Mouse (Mus musculus) liver, embryonic 14 days (tissue): ENCODE measurements around the gene Gm6169. TPM values are rescaled to one million over a fixed set of nuclear protein-coding genes. Genes with fewer than 3 reads are reported as not detected.

ENCODE experiments used
- polyA plus RNA-seq: library from polyadenylated mRNA; depleted of rRNA; stranded (reverse); fragments of >200 nt; gene quantifications from 2 replicates; pipeline ENCODE4 v1.2.3, GENCODE M21; 2012; rRNA removed

The Gm6169 gene
- 0.25 and 0.52 TPM in 2 replicates for polyA plus RNA-seq

DNA sequence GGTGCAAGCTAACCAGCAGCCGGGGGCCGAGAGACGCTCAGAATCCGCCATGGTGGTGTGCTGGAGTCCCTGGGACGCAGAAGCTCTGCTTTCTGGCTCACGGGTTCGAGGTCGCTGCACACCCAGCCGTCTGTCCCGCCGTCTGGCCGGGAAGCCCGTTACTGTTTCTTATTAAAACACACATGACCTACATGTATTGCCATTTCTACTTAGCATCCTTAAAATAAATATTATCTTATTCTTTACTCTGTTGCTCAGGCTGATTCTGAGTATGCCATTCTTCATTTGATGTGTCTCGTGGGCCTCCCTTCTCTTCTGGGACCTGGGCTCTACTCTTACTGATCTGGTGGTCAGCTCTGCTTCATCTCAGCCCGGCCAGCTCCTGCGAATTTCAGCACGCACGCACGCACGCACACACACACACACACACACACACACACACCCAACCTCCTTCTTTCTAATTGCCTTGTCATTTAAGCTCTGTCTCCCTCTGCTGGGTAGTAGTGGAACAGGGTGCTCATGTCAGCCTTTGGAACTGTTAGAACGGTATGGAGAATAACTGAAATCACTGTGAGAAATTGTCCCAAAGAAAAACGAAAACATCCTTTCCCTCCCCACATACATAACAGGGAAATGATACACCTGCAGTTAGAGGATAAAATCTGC is at the start of gene Gm6169:
TSS of gene Gm6169 (minus strand) at position 51 of the 666 bp plus-strand sequence.

DNA sequence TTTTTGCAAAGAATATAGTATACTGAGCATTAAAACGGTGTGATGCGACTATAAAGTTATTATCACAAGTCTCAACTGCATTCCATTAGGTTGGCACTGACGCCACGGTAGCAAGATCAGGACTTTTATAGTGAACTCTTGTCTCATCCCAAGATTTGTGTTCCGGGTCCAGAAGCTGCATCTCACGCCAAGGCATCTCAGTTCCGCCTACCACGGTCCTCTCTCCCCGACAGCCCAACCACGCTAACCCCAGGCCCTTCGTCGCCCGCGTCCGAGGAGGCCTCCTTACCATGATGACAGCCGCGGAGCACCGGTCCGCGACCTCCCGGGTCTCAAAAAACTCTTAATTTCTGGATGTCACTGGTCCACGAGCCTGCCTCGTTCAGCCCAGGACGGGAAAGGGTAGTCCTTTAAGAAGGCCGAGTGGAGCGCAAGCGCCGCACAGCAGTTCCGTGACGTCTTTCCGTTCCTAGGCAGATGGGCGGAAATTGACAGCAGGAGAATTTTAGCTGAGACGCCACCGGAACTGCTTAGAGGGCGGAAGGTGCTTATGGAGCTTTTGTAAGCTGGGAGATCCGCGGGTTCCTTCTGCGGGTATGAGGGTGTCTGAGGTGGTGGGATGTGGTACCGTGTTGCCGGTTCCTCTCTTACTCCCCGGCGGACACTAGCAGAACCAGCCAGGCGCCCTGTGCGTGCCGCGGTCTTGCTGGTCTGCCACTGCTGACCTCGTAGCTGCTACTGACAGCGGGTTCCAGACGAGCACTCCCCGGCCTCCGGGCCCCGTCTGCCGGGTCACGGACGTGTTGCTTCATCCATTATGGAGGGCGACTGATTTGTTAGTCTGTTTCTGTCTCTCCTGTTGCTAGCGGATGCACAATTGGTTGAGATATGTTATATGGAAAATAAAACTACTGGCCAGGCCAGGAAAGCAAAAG is 38.7 kb upstream of the Gm6169 start, which contains the start of the genes Gfm2 and Nsa2:
TSS of gene Gfm2 (plus strand) at position 472 of the 935 bp plus-strand sequence.
TSS of gene Nsa2 (minus strand) at position 472 of the 935 bp plus-strand sequence.

DNA sequence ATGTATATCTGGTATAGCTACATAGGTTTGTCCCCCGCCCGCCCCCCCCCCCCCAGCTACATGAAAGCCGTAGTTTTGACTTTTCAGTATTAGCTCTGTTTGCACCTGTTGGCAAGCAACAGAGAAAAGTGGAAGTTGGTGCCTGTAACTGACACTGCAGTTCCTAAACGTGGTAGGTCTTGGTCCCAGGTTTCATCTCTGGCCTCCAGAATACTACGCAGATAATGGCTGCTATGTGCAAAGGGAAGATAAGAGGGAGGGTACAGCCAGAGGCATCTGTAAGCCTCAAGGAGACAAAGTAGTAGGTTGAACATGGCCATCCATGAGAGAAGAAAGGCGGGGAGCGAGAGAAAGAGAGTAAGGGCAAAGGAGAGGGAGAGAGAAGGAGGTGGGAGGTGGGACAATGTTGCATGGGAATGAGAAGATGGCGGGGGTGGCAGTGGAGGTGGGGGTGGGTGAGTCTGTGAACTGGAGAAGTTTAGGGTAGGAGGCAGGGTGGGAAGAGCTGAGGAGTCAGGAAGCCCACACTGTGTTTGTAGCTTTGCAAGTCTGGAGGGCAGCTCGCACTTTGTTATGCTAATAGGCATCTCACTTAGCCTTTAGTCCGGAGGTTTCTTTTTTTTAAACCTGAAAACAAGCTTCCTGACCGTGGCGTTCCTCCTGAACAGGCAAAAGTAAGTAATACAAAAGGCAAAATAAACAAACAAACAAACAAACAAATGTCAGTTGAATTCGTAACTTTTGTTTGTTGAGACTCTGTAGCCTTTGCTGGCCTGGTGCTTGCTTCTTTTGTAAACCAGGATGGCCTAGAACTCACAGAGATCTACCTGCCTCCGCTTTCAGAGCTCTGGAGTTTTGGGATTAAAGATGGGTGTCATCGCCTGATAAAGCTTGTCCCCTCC is 32.1 kb downstream of the Gm6169 start, which contains the start of gene Fam169a:
TSS of gene Fam169a (plus strand) at position 638 of the 902 bp plus-strand sequence.

Other genes with a start within 250 kb of the Gm6169 start
- gene Gcnt4, start 174.5 kb downstream of the Gm6169 start, polyA plus RNA-seq = 0.76 and 0.99 TPM in 2 replicates
- not detected in 2 replicates for gene 1700029F12Rik, start 64.9 kb downstream of the Gm6169 start, polyA plus RNA-seq
- gene Fam169a, start 32.0 kb downstream of the Gm6169 start, polyA plus RNA-seq = 1.2 and 1.3 TPM in 2 replicates
- gene Gfm2, start 38.7 kb upstream of the Gm6169 start, polyA plus RNA-seq = 12.3 and 14.3 TPM in 2 replicates
- 42.5 and 48.9 TPM in 2 replicates for gene Nsa2, start 38.7 kb upstream of the Gm6169 start, polyA plus RNA-seq
- gene Hexb, start 99.1 kb upstream of the Gm6169 start, polyA plus RNA-seq = 11.8 and 14.3 TPM in 2 replicates
- 1.6 and 1.9 TPM in 2 replicates for gene Enc1, start 141.9 kb upstream of the Gm6169 start, polyA plus RNA-seq